Mouse (Mus musculus): Measurements from ENCODE around the gene Dnah7a. TPM values are rescaled to one million over a fixed set of nuclear protein-coding genes. Genes with fewer than 3 reads are reported as not detected.
"Not testable (repeated sequence)": the region's sequence is repeated elsewhere in the genome, so short reads cannot be mapped to it uniquely, and the experiment has no call there.

The Dnah7a gene
- total RNA-seq, 1 experiment = 0.98 TPM

DNA sequence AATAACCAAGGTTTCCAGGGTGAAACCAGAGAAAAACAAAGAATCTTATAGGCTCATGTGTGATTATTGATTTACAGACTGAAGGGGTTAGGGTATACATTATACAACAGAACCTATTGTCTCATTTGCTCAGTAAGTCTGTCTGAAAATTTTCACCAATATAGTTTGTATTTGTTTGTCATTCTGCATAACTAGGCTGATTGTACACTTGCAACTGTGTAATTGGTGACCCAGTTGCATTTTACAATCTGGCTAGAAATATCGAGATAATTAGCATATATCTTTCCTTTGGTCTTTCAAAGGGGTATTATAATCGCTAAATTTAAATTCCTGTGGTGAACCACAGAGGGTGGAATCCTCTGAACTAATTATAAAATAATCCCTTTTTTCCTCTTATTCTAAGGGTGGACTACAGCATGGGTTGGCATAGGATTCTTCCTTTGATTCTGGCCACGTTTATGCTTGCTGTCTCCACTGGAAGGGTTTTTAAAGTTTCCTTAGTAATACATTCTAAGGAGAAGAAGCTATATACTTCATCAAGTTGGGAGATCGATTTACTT lies 34.3 kb upstream of the Dnah7a start:
- in situ Hi-C loops (cut with MboI; ENCODE audit: low sequenced_read_pairs in 2 of 2, unreplicated experiment in 2 of 2) = no loop called here
- no peak for DNase-seq (ENCODE audit: low read depth, low spot score)
- TF ChIP-seq CHD2 (IDR thresholded peaks at IDR 0.05; ENCODE audit: low read depth, low read length) (no peak), HCFC1 (IDR thresholded peaks at IDR 0.05; ENCODE audit: borderline replicate concordance, insufficient read depth, low read length) (no peak)
- H3K36me3 ChIP-seq (ENCODE audit: control insufficient read depth, insufficient read depth, low read length, poor library complexity, severe bottlenecking) = no peaks in the 10 kb centered on the region; the same call in 1 of the 2 replicates
- H3K27ac ChIP-seq (ENCODE audit: insufficient read depth, low read depth, low read length, poor library complexity, severe bottlenecking) = no peak overlapping the region
- H3K9ac ChIP-seq (ENCODE audit: insufficient read depth, low read depth, low read length, poor library complexity, severe bottlenecking) = no peak overlapping the region
- 0 out of 2 replicates have a peak, but pooled peaks cover 2% of the 10 kb centered on the region for H3K9me3 ChIP-seq (ENCODE audit: control insufficient read depth, insufficient read depth, low read depth, low read length)
- no peak overlapping the region for H3K4me3 ChIP-seq (ENCODE audit: insufficient read depth in 1 of 2, low read depth in 1 of 2, low read length in 2 of 2, poor library complexity in 1 of 2, severe bottlenecking in 1 of 2)
- H3K4me1 ChIP-seq (ENCODE audit: control insufficient read depth in 2 of 2, insufficient read depth in 2 of 2, low read length in 2 of 2, poor library complexity in 1 of 2) = no peaks in the 10 kb centered on the region

DNA sequence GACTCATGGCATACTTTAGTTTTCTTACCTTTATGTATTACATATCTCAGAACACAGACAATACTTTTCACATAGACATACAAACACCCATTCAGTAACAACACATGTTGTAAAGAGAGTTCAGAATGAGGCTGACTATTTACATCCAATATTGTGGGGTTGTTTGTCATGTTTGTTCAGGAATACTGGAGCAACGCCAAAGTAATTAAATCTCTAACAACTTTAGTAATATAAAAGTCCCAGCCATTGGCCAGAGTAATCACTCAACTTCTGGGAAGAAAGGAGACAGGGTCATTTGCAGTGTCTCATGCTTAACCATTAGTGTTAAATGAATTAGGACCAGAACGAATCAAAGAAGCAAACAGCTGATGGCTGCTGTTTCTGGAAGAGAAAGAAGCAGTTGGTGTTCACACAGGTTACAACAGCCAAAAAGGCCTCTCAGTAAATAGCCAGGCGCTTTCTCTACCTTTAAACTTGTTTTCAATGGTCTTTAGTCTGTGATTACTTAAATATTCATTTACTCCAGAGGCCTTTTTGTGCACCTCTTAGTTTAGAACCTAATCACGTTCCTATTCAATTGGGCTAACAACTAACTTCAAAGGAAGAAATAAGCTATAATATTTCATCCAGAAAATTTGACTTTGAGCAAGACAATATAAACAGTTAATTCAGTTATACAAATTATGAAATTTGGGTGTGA lies 33.6 kb upstream of the Dnah7a start:
- H3K4me3 ChIP-seq (ENCODE audit: insufficient read depth in 1 of 2, low read depth in 1 of 2, low read length in 2 of 2, poor library complexity in 1 of 2, severe bottlenecking in 1 of 2); H3K9ac ChIP-seq (ENCODE audit: insufficient read depth, low read depth, low read length, poor library complexity, severe bottlenecking); H3K9me3 ChIP-seq (ENCODE audit: control insufficient read depth, insufficient read depth, low read depth, low read length); in situ Hi-C loops (cut with MboI; ENCODE audit: low sequenced_read_pairs in 2 of 2, unreplicated experiment in 2 of 2); H3K4me1 ChIP-seq (ENCODE audit: control insufficient read depth in 2 of 2, insufficient read depth in 2 of 2, low read length in 2 of 2, poor library complexity in 1 of 2); H3K27ac ChIP-seq (ENCODE audit: insufficient read depth, low read depth, low read length, poor library complexity, severe bottlenecking); H3K36me3 ChIP-seq (ENCODE audit: control insufficient read depth, insufficient read depth, low read length, poor library complexity, severe bottlenecking); DNase-seq (ENCODE audit: low read depth, low spot score): not testable (repeated sequence)

DNA sequence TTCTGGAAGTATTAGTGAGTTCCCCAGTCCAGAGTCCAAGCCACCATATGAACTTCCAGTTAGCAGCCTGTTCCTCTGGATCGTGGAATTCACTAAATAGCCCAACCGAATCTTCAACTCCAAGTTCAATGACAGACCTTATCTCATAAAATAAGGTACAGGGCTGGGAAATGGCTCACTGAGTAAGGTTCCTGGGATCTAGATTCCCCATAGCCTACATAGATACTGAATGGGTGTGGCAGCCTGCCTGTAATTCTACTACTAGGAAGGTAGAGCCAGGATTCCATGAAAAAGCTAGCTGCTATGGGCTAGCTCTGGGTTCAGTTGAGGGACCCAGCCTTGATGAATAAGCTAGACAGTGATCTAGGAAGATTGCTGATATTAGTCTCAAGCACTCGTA lies 30.0 kb upstream of the Dnah7a start:
- no peak for DNase-seq (ENCODE audit: low read depth, low spot score)
- H3K4me3 ChIP-seq (ENCODE audit: insufficient read depth in 1 of 2, low read depth in 1 of 2, low read length in 2 of 2, poor library complexity in 1 of 2, severe bottlenecking in 1 of 2) = no peak overlapping the region
- no peak overlapping the region for H3K27ac ChIP-seq (ENCODE audit: insufficient read depth, low read depth, low read length, poor library complexity, severe bottlenecking)
- no peak overlapping the region for H3K9ac ChIP-seq (ENCODE audit: insufficient read depth, low read depth, low read length, poor library complexity, severe bottlenecking)
- no peaks in the 10 kb centered on the region for H3K36me3 ChIP-seq (ENCODE audit: control insufficient read depth, insufficient read depth, low read length, poor library complexity, severe bottlenecking)
- no peaks in the 10 kb centered on the region for H3K4me1 ChIP-seq (ENCODE audit: control insufficient read depth in 2 of 2, insufficient read depth in 2 of 2, low read length in 2 of 2, poor library complexity in 1 of 2)
- no peaks in the 10 kb centered on the region for H3K9me3 ChIP-seq (ENCODE audit: control insufficient read depth, insufficient read depth, low read depth, low read length)
- in situ Hi-C loops (cut with MboI; ENCODE audit: low sequenced_read_pairs in 2 of 2, unreplicated experiment in 2 of 2) = no loop called here
- TF ChIP-seq HCFC1 (IDR thresholded peaks at IDR 0.05; ENCODE audit: borderline replicate concordance, insufficient read depth, low read length) = no peak
- TF ChIP-seq ZC3H11A (IDR thresholded peaks at IDR 0.05; ENCODE audit: borderline replicate concordance, low read depth, low read length) = no peak
- TF ChIP-seq ZNF384 (IDR thresholded peaks at IDR 0.05; ENCODE audit: low read depth, low read length) = no peak
- TF ChIP-seq MAFK (IDR thresholded peaks at IDR 0.05; ENCODE audit: insufficient read depth, low read depth, low read length) = no peak
- TF ChIP-seq CHD2 (IDR thresholded peaks at IDR 0.05; ENCODE audit: low read depth, low read length) = no peak

GRCm38 (mm10) chr1:53728489-53729225 lies 22.1 kb upstream of the Dnah7a start:
- Histone ChIP-seq H3K27ac (ENCODE audit: insufficient read depth, low read depth, low read length, poor library complexity, severe bottlenecking) (no peak overlapping the region), H3K36me3 (ENCODE audit: control insufficient read depth, insufficient read depth, low read length, poor library complexity, severe bottlenecking) (no peaks in the 10 kb centered on the region)
- in situ Hi-C loops (cut with MboI; ENCODE audit: low sequenced_read_pairs in 2 of 2, unreplicated experiment in 2 of 2) = no loop called here

More at GRCm38 (mm10) chr1:53728489-53729225, 22.1 kb upstream of the Dnah7a start:
- Histone ChIP-seq H3K4me1 (ENCODE audit: control insufficient read depth in 2 of 2, insufficient read depth in 2 of 2, low read length in 2 of 2, poor library complexity in 1 of 2) (no peaks in the 10 kb centered on the region), H3K4me3 (ENCODE audit: insufficient read depth in 1 of 2, low read depth in 1 of 2, low read length in 2 of 2, poor library complexity in 1 of 2, severe bottlenecking in 1 of 2) (no peak overlapping the region), H3K9ac (ENCODE audit: insufficient read depth, low read depth, low read length, poor library complexity, severe bottlenecking) (no peak overlapping the region), H3K9me3 (ENCODE audit: control insufficient read depth, insufficient read depth, low read depth, low read length) (no peaks in the 10 kb centered on the region)
- no peak for DNase-seq (ENCODE audit: low read depth, low spot score)
- TF ChIP-seq HCFC1 (IDR thresholded peaks at IDR 0.05; ENCODE audit: borderline replicate concordance, insufficient read depth, low read length) (no peak), ZC3H11A (IDR thresholded peaks at IDR 0.05; ENCODE audit: borderline replicate concordance, low read depth, low read length) (no peak), ZNF384 (IDR thresholded peaks at IDR 0.05; ENCODE audit: low read depth, low read length) (no peak), CHD2 (IDR thresholded peaks at IDR 0.05; ENCODE audit: low read depth, low read length) (no peak), MAFK (IDR thresholded peaks at IDR 0.05; ENCODE audit: insufficient read depth, low read depth, low read length) (no peak)
